Mouse (Mus musculus) liver, embryonic 14.5 days (tissue): ENCODE data around the gene Il4.
A peak's percentile ranks its signal among the peaks of the same experiment; 100 is the strongest.

Source experiments
- CTCF ChIP-seq: IDR thresholded peaks from 2 replicates; pipeline ENCODE4 v1.5.1; 2016; ENCODE audit warnings: antibody characterized with exemption, low read depth, control low read depth
- EP300 ChIP-seq: IDR thresholded peaks from 2 replicates; pipeline ENCODE4 v1.6.1; 2016; ENCODE audit warnings: antibody characterized with exemption, low read depth

DNA sequence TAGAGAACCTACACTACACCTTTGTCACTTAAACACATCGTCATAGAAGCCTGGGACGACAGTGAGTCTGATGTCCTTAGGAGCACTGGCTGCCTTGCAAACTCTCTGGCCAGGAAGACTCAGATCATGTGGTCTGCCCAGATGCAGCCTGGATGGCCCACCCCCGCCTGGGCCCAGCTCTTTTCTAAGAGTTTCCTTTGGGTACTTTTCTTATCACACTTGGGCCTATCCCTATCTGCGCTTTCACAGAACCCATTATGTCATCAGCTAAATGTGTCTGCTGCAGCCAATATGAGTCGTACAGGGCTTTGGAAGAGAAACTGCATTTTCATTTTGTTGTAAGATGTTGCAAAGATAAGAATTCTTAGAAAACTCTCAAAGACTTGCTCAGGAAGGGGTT lies 36.6 kb upstream of the Il4 start:
- peak; percentile 55 for TF ChIP-seq EP300
- no peak for TF ChIP-seq CTCF
